In the genomic region with DNA sequence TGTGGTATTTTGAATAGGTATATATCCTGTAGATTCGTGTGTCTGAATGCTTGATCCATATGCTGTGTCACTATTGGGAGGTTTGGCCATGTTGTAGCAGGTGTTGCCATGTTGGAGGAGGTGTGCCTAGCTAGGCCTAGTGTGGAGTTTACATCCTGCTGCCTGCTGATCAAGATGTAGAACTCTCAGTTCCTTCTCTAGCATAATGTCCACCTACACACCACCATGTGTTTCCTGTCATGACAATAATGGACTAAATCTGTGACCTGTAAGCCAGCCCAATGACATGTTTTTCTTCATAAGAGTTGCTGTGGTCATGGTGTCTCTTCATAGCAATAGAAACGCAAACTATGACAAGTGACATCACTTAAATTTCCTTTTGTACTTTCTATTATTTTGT, we compare ENCODE assay signal across 20 mouse cellular contexts.
"Had no signal": no experiment of that assay in that cellular context is flagged by ENCODE, and none has a peak within 500 bp of the region (broad histone marks: within the 10 kb centered on the region; RNA-seq: fewer than 3 reads in every experiment).

No protein-coding gene starts in this region.

- H3K27ac ChIP-seq: heart, adult 2 months; heart, embryonic 13.5 days; heart, embryonic 15.5 days; hindbrain, embryonic 13.5 days; hindbrain, embryonic 15.5 days; hindbrain, postnatal 0 days; kidney, embryonic 15.5 days; kidney, postnatal 0 days; limb, embryonic 13.5 days; limb, embryonic 15.5 days had no signal

- H3K36me3 ChIP-seq: heart, embryonic 13.5 days; heart, embryonic 15.5 days; hindbrain, embryonic 13.5 days; hindbrain, embryonic 15.5 days; kidney, embryonic 15.5 days; limb, embryonic 13.5 days; limb, embryonic 15.5 days had no signal

- H3K4me3 ChIP-seq: heart, adult 2 months; heart, embryonic 13.5 days; heart, embryonic 15.5 days; hindbrain, embryonic 13.5 days; hindbrain, embryonic 15.5 days; kidney, embryonic 15.5 days; limb, embryonic 13.5 days; limb, embryonic 15.5 days had no signal

- ATAC-seq: hindbrain, postnatal 0 days; intestine, embryonic 16.5 days had no signal

- H3K9me3 ChIP-seq: heart, embryonic 13.5 days; heart, embryonic 15.5 days; hindbrain, embryonic 13.5 days; hindbrain, embryonic 15.5 days; kidney, embryonic 15.5 days; limb, embryonic 13.5 days; limb, embryonic 15.5 days had no signal

- H3K9ac ChIP-seq: heart, embryonic 13.5 days; heart, embryonic 15.5 days; hindbrain, embryonic 13.5 days; hindbrain, embryonic 15.5 days; kidney, embryonic 15.5 days; limb, embryonic 13.5 days; limb, embryonic 15.5 days had no signal

- H3K27me3 ChIP-seq: heart, embryonic 13.5 days; heart, embryonic 15.5 days; hindbrain, embryonic 13.5 days; hindbrain, embryonic 15.5 days; kidney, embryonic 15.5 days; limb, embryonic 13.5 days; limb, embryonic 15.5 days had no signal

- H3K4me2 ChIP-seq: heart, embryonic 11.5 days; heart, embryonic 13.5 days; heart, embryonic 15.5 days; hindbrain, embryonic 13.5 days; hindbrain, embryonic 15.5 days; kidney, embryonic 15.5 days; limb, embryonic 13.5 days; limb, embryonic 15.5 days had no signal

- H3K4me1 ChIP-seq: hindbrain, embryonic 13.5 days; hindbrain, embryonic 15.5 days; kidney, embryonic 15.5 days; limb, embryonic 13.5 days; limb, embryonic 15.5 days had no signal

- DNase-seq: gastrocnemius, postnatal 14 days; gastrocnemius, postnatal 36 days; heart, adult 11 months; heart, adult 2 months; heart, postnatal 14 days; heart, postnatal 36 days; layer of hippocampus, adult 9-11 months; layer of hippocampus, postnatal 36 days; left cerebral cortex, postnatal 4 days had no signal
